Mouse (Mus musculus) liver, embryonic 14.5 days (tissue): Measurements from ENCODE around the gene Kdm5d.

Experiments used
- CTCF ChIP-seq: IDR thresholded peaks from 2 replicates; pipeline ENCODE4 v1.5.1; 2016; ENCODE audit warnings: antibody characterized with exemption, low read depth, control low read depth
- EP300 ChIP-seq: IDR thresholded peaks from 2 replicates; pipeline ENCODE4 v1.6.1; 2016; ENCODE audit warnings: antibody characterized with exemption, low read depth

- no peak for TF ChIP-seq EP300
- TF ChIP-seq CTCF = no peak
These were observed at the start of gene Kdm5d for GRCm38 (mm10) chrY:897393-898227.
